Mouse (Mus musculus) C2C12 (cell line): ENCODE measurements at regions not wholly inside any gene's neighbourhood (a gene's known extent, or its start where the extent isn't known, plus 50 kb on each side); places are given as distances from the start of the nearest gene placed in this dataset.

ENCODE experiments used
- H3K27me3 ChIP-seq: one replicate; pipeline ENCODE4 v1.6.1; 2011; ENCODE audit not compliant: control insufficient read depth, insufficient read depth, insufficient read length
- H3K36me3 ChIP-seq: one replicate; pipeline ENCODE4 v1.6.1; 2011; ENCODE audit not compliant: control insufficient read depth, insufficient read depth
- H3K4me3 ChIP-seq: one replicate; pipeline ENCODE4 v1.5.1; 2011; ENCODE audit warnings: mild to moderate bottlenecking, control low read depth; ENCODE audit not compliant: poor library complexity, insufficient read depth, severe bottlenecking
- H3K79me2 ChIP-seq: one replicate; pipeline ENCODE4 v1.6.1; 2011; ENCODE audit not compliant: control insufficient read depth, insufficient read depth
- H3K79me3 ChIP-seq: one replicate; pipeline ENCODE4 v1.6.1; 2011; ENCODE audit warnings: low read depth, control low read depth
- H3ac ChIP-seq: one replicate; pipeline ENCODE3; 2011; ENCODE audit warnings: low read depth; ENCODE audit not compliant: control insufficient read depth, insufficient read length
- CEBPB ChIP-seq: IDR thresholded peaks from one replicate; pipeline ENCODE4 v1.6.1; 2011; ENCODE audit warnings: low read depth, mild to moderate bottlenecking, control low read depth, moderate library complexity
- CTCF ChIP-seq: IDR thresholded peaks from one replicate; pipeline ENCODE4 v1.5.1; 2011; ENCODE audit not compliant: control insufficient read depth, insufficient read depth, insufficient read length
- FOSL1 ChIP-seq: IDR thresholded peaks from one replicate; pipeline ENCODE4 v1.8.0; 2011; ENCODE audit warnings: mild to moderate bottlenecking, low read length; ENCODE audit not compliant: poor library complexity, insufficient read depth, severe bottlenecking
- MAX ChIP-seq: IDR thresholded peaks from one replicate; pipeline ENCODE4 v1.6.1; 2011; ENCODE audit warnings: mild to moderate bottlenecking, control low read depth
- MYOD1 ChIP-seq: IDR thresholded peaks from one replicate; pipeline ENCODE4 v1.6.1; 2011; ENCODE audit warnings: low read depth; ENCODE audit not compliant: control insufficient read depth, insufficient read length
- MYOG ChIP-seq: IDR thresholded peaks from one replicate; pipeline ENCODE4 v1.6.1; 2011; ENCODE audit not compliant: control insufficient read depth, insufficient read length; ENCODE audit errors: extremely low read depth
- USF1 ChIP-seq: IDR thresholded peaks from one replicate; pipeline ENCODE4 v1.6.1; 2011; ENCODE audit warnings: low read depth, mild to moderate bottlenecking, control low read depth, moderate library complexity

DNA sequence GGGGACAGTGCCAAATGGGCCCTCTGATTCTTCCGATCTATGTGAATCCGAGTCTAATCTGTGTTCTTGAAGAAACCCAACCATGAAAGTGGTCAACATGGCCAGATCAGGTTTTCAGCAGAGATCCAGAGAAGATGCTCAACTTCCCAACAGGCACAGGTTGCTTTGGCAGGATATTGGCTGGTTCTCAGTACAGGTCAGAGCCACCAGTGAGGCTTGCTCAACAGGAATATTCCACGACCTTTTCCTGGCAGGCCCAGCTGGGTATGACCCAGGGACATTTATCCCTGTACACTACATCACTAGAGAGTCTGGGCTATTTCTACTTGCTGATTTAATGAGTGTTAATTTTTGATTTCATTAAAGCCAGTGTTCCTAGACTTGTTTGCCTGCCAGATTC is 328.8 kb upstream of the Sall1 start:
- TF ChIP-seq MAX (no peak), CTCF (no peak), USF1 (no peak), MYOD1 (no peak), FOSL1 (no peak), CEBPB (no peak), MYOG (no peak)
- Histone ChIP-seq H3K79me3 (no peaks in the 10 kb centered on the region), H3K4me3 (no peak overlapping the region), H3K79me2 (no peaks in the 10 kb centered on the region), H3K36me3 (no peaks in the 10 kb centered on the region), H3ac (no peak overlapping the region), H3K27me3 (no peaks in the 10 kb centered on the region)

DNA sequence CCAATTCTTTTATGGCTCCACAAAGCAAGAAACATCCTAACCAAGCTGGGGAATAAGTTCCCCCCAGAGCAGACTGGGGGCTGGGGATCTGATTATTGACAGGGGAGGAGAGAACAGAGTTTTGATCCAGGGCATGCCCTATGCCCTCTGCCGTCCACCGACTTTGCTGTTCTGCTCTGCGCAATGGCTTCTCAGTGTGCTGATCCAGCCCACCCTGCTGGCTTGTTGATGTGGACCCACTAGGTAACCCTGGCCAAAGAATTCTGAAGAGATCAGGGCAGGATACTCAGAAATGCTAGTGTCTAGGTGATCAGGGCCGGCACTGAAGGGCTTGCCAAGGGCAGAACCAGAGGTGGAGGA is 327.8 kb upstream of the Sall1 start:
- Histone ChIP-seq H3K36me3 (no peaks in the 10 kb centered on the region), H3K79me2 (no peaks in the 10 kb centered on the region), H3ac (no peak overlapping the region), H3K27me3 (no peaks in the 10 kb centered on the region), H3K79me3 (no peaks in the 10 kb centered on the region), H3K4me3 (no peak overlapping the region)
- no peak for TF ChIP-seq CEBPB
- no peak for TF ChIP-seq FOSL1
- no peak for TF ChIP-seq MYOG
- no peak for TF ChIP-seq MYOD1
- no peak for TF ChIP-seq USF1
- no peak for TF ChIP-seq MAX
- no peak for TF ChIP-seq CTCF

DNA sequence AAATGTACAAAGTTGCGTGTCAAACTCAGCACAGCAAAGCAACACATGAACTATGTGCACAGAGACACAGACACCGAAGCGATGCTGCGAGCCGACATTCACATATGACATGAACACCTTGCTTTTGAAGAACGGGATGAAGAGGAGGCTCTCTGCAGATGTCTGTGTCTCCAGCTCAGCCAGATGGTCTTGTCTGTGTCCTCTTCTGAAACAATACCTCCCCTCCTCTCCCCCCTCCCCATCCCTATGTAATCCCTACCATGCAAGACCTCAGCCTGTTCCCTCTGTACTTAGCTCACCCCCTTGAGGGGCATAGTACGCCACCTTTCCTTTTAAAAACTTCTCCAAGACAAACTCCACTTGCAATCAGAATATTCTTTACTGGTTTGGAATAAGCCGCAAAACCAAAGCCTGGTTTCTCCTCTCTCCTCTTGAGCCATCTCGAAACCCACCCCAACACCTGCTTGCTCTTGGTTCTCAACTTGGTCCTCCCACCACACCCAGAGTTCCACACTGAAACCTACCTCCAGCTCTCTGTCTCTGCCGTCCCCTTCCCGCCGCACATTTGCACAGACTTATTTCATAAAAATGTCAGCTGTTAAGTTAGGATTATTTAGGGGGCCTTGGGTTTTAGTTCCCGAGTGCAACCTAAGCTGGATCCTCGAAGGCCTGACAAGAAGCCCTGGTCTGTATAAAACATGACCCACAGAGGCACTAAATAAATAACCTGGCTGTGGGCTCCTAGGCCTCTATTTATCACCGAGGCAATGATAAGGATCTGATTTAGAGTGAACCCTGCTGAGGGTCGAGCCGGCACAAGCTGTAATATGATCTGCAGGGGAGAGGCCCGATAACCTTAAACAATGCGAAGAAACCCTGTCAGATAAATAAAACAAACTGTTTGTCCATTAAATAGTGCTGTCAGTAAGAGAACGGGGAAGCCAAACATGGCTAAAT is 327.1 kb upstream of the Sall1 start:
- TF ChIP-seq USF1 (no peak), MYOD1 (no peak), CEBPB (no peak), MYOG (no peak), MAX (no peak), CTCF (no peak), FOSL1 (no peak)
- H3K36me3 ChIP-seq = no peaks in the 10 kb centered on the region
- H3K4me3 ChIP-seq = no peak overlapping the region
- no peaks in the 10 kb centered on the region for H3K79me3 ChIP-seq
- H3ac ChIP-seq = no peak overlapping the region
- no peaks in the 10 kb centered on the region for H3K27me3 ChIP-seq
- no peaks in the 10 kb centered on the region for H3K79me2 ChIP-seq

DNA sequence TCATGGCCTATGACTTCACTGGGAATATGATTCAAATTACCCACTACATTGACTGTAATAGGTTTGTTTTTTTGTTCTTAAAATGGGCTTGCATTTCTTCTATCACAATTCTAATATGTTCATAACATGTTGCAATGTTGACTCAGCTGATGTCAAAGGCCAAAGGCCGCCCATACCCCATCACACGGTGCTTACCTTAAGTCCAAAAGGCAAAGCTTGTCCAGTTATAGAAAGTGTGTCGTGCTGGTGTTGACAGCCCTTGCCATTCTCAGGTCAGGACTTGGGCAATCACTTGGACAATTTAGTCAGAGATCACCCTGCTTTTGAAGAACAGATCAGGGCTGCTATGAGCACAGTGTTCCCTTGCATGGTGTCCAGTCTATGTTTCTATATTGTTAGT is 321.5 kb upstream of the Sall1 start:
- H3K79me2 ChIP-seq = no peaks in the 10 kb centered on the region
- no peaks in the 10 kb centered on the region for H3K36me3 ChIP-seq
- no peak overlapping the region for H3ac ChIP-seq
- no peak overlapping the region for H3K4me3 ChIP-seq
- TF ChIP-seq CEBPB (no peak), MYOG (no peak), FOSL1 (no peak), MAX (no peak), MYOD1 (no peak), CTCF (no peak), USF1 (no peak)
- H3K79me3 ChIP-seq = no peaks in the 10 kb centered on the region
- no peaks in the 10 kb centered on the region for H3K27me3 ChIP-seq

DNA sequence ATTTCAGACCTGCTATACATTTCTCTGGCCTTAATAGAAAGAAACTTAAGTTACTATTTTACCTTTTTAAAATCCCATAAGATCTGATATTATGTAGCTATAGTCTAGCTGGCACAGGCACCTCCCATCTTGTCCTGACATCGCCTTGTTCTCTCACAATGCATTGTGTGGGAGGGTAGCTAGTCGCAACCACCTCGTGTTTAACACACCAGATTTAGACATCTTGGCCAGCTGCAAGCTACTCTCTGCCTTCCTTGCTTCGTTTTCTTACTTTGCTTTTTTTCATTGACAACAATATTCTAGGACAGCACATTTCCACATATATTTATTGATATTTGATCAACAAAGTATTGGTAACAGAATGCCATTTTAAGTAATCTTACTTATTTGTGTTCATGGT is 314.4 kb upstream of the Sall1 start:
- no peaks in the 10 kb centered on the region for H3K79me2 ChIP-seq
- H3K79me3 ChIP-seq = no peaks in the 10 kb centered on the region
- H3ac ChIP-seq = no peak overlapping the region
- H3K36me3 ChIP-seq = no peaks in the 10 kb centered on the region
- no peaks in the 10 kb centered on the region for H3K27me3 ChIP-seq
- H3K4me3 ChIP-seq = no peak overlapping the region
- no peak for TF ChIP-seq MYOD1
- TF ChIP-seq MAX = no peak
- no peak for TF ChIP-seq CTCF
- no peak for TF ChIP-seq CEBPB
- no peak for TF ChIP-seq USF1
- TF ChIP-seq FOSL1 = no peak
- TF ChIP-seq MYOG = no peak
